Mouse (Mus musculus): ENCODE data around the gene Pcbp4. TPM values are rescaled to one million over a fixed set of nuclear protein-coding genes. Genes with fewer than 3 reads are reported as not detected.
A peak's percentile ranks its signal among the peaks of the same experiment; 100 is the strongest.

Pcbp4 gene
- polyA plus RNA-seq, 2 experiments from 2014 or later: 2.9 to 3.1 TPM

DNA sequence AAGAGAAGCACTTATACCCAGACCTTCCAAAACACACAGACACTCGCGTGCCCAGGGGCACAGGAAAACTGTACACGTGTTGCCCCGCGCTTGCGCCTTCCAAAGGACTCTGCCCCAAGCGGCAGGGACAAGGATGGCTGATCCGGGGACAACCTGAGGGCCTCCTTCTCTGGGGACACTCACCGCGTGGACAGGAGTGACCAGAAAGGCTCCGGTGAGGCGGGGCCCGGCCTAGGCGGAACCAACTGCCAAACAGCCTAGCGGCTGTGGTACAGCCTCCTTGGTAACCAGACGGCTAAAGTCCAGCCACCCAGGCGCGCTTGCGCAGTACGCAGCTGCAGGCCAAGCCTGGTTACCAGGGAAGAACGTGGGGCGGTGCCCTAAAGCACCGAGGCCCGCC is 5.7 kb upstream of the Pcbp4 start, which contains the start of the genes Abhd14b and Abhd14a:
Gene Abhd14b, plus strand, starts transcription at position 112 of the 400 bp plus-strand sequence.
Gene Abhd14a, minus strand, starts transcription at position 331 of the 400 bp plus-strand sequence.
- ATAC-seq: peak; percentile 70

DNA sequence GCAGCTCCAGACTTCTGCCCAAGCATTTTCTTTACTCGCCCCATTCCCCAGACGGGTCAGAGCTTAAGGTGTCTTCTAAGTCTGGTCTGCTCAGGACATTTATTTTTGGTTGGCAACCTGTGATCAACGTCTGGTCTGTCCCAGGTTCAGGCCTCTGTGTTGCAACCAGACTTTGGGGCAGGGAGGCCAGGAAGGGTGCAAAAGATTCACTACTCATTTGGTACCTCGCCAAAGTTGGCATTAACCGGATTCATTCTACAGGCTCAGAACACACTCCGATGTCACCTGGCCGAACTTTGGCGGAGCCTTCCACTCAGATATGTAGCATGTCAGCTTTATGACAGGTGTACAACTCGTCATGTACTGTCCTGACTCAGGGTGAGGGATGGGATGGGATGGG is 5.1 kb upstream of the Pcbp4 start:
- no peak for ATAC-seq

DNA sequence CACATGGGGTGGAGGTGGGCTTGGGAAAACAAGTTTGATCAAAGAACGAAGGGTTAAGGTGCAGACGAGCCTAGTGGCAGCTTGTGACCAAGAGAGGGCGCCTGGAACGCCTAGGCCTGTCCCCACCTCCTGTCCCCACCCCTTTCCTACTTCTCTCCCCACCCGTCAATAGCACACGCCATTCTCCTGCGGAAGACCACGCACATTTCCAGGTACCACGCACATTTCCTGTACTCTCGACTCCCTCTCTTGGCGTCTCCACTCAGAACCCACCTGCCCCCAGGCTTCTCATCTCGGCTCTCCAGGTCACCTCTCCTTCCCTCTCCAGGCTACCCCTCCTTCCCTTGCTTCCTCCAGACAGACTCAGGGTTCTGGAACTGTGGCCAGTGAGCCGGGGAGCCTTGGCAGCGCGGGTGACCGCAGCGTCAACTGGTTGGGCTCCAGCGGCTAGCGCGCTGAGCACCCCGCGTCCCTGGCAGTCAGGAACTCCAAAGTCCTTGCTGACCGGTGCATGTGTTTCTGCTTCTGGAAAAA is 4.5 kb upstream of the Pcbp4 start:
- peak; percentile 77 for ATAC-seq

- no peak for ATAC-seq
These were observed 3.1 kb upstream of the Pcbp4 start for GRCm38 (mm10) chr9:106449947-106450346.

GRCm38 (mm10) chr9:106450661-106451060 is 2.4 kb upstream of the Pcbp4 start:
- ATAC-seq: no peak

GRCm38 (mm10) chr9:106451298-106451697 is 1.8 kb upstream of the Pcbp4 start:
- no peak for ATAC-seq

GRCm38 (mm10) chr9:106451899-106452298 is 1.2 kb upstream of the Pcbp4 start:
- no peak for ATAC-seq

GRCm38 (mm10) chr9:106452351-106452750 is 740 bp upstream of the Pcbp4 start:
- no peak for ATAC-seq

DNA sequence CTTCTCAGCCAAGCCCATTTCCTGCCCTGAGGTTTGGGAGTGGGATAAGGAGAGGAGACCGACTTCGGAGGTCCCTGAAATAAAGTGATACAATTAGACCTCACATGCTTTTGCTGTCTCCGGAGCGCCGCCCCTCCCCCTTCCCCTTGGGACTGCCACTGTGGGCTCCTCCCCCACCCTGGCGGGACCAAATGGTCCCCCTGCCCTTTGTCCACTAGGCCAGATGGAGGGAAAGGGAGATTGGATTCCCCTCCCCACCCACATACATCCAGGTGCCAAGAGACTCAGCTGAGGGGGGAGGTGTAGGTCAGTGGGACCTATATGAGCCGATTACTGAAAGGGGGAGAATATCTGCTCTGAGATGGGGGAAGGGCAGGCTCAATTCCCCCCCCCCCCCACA is 270 bp upstream of the Pcbp4 start:
- no peak for ATAC-seq

DNA sequence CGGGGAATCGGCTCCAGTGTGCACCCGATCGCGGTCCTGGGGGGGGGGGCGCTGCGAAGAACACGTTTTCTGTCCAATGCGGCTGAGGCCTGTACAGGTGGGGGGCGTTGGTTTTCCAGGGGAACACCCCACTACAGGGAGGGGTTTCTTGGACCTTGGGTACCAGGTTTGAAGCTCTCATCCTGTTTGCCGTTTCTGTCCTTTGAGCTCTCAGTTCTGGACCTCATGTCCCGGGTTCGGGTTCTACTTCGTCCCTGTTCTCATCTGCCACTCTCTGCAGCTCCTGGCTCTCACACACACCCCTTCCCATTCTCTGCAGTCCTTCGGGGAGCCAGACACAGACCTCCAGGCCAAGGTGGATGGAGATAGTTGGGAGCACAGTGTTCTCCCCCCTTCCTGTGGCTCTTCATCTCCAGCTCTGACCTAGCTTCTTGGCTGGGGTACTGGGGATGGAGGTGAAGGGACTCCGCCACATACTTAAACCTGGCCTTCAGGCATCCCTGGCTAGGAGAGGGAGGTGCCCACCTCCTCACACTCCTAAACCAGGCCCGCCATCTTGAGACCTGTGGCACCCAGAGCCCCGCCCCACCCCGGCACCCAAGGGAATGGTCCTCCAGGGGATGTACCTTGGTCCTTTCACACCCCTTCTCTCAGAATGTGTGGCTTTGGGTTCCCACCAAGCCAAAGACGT is 1.1 kb downstream of the Pcbp4 start:
- no peak for ATAC-seq

- no peak for ATAC-seq
These were observed 2.0 kb downstream of the Pcbp4 start for GRCm38 (mm10) chr9:106454888-106455681.

GRCm38 (mm10) chr9:106456325-106457162 is 3.5 kb downstream of the Pcbp4 start:
- no peak for ATAC-seq

GRCm38 (mm10) chr9:106457163-106457559 is 4.1 kb downstream of the Pcbp4 start:
- no peak for ATAC-seq

- ATAC-seq: no peak
These were observed 4.8 kb downstream of the Pcbp4 start for GRCm38 (mm10) chr9:106457920-106458319.

GRCm38 (mm10) chr9:106459946-106460345 is 6.9 kb downstream of the Pcbp4 start:
- no peak for ATAC-seq

- ATAC-seq: no peak
These were observed 7.4 kb downstream of the Pcbp4 start for GRCm38 (mm10) chr9:106460401-106461025.

DNA sequence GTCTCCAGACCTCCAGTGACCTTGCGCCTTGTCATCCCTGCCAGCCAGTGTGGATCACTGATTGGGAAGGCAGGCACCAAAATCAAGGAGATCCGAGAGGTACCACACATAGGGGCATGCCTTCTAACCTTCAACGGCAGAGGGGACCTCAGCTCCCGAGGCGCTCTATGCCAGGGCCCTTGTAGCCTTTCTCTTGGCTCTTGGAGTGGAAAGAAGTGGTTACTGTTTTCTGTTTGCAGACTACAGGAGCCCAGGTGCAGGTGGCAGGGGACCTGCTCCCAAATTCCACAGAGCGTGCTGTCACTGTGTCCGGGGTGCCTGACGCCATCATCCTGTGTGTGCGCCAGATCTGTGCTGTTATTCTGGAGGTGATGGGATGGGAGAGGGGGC is 7.9 kb downstream of the Pcbp4 start:
- no peak for ATAC-seq

DNA sequence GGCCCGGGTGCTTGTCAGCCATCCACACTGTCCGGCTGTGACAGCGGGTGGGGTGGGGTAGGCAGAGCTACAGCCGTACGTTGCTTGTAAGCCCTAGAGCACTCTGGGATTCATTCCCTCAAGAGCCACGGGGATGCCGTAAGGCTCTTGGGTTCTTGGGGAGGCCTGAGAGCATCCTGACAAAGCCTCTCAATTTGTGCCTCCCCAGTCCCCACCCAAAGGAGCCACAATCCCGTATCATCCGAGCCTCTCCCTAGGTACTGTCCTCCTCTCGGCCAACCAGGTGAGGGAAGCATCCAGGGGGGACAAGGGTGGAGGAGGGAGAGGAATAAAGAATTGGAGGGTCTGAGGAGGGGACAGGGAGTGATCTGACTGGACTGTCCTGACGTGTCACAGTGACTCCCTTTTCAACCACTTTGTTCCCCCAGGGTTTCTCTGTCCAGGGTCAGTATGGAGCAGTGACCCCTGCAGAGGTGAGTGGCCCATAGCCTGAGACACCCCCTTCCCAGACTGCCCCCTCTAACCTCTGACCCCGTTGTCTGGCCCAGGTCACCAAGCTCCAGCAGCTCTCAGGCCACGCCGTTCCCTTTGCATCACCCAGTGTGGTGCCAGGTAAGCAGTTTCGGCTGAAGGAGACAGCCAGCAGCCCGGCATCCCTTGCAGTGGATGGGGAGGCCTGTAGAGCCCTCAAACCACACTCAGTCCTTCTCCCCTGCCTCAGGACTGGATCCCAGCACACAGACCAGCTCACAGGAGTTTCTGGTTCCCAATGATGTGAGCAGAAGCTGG is 8.7 kb downstream of the Pcbp4 start:
- no peak for ATAC-seq

DNA sequence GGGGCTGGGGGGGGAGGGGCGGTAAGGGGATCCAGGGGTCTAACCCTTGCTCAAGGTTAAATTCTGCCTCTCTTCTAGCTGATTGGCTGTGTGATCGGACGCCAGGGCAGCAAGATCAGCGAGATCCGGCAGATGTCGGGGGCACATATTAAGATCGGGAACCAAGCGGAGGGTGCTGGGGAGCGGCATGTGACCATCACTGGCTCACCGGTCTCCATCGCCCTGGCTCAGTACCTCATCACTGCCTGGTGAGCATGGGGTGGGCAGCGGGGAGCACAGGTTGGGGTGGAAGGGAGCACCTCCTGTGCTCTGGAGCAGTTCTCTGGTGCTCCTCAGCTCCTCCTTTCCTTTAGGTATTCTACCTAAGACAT is 9.3 kb downstream of the Pcbp4 start:
- ATAC-seq: no peak

DNA sequence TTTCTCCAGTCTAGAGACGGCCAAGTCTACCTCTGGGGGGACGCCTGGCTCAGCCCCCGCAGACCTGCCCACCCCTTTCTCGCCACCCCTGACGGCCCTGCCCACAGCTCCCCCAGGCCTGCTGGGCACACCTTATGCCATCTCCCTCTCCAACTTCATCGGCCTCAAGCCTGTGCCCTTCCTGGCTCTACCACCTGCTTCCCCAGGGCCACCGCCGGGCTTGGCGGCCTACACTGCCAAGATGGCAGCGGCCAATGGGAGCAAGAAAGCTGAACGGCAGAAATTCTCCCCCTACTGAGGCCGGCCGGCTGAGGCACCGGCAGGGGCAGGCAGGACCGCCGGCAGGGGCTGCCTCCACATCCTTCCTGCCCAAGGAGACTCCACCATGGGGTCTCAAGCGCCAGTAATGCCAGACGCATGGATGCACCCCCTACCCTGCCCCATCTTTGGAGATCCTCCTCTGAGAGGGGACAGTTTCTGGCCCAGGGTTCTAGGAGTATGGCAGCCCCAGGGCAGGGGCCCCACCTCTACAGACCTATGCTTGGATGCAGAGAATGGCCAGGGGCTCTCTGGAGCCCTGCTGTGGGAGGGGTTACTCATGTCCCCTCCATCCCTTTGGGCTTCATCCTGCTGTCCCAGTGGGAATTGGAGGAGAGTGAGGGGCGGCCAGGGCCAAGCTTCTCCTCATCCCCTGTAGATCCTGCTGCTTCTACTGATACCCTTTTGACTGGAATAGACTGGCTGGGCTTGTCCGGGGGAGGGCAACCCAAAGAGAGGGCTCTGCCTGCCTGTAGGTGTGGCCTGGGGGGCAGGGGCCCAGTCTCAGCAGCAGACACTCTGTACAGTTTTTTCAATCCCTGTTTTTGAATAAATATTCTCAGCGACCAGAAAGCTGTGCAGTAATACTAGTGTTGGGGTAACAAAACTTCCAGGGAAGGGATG is 10.3 kb downstream of the Pcbp4 start:
- ATAC-seq: no peak
